In the genomic region with DNA sequence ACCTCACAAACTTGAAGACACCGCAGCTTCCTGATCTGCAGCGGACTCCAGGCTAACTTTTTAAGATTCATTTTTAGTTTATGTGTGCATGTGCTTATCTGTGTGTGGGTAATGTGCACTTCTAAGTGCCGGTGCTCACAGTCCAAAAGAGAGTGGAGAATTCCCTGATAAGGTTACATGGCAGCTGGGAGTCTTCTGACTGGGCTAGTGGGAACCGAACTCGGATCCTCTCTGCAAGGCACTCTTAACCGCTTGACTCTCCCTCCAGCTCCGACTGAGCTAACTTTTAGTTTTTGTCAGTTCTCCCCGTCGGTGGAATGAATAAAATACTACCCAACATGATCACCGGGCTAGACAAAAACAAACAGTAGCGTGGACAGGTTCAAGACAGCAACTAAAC, we compare ENCODE assay signal across 8 mouse cellular contexts. TPM values are rescaled to one million over a fixed set of nuclear protein-coding genes. Genes with fewer than 3 reads are reported as not detected.
DNase-seq lines count a peak whose midpoint lies in the region; ATAC-seq and TF ChIP-seq lines count a peak whose summit lies in the region.

No protein-coding gene starts in this region.

- peak overlapping the region; percentile 93 for H3K27ac ChIP-seq in heart, embryonic 10.5 days
- H3K27ac ChIP-seq in ES-Bruce4 (ENCODE audit: insufficient read depth, low read length): peak overlapping the region; percentile 33
- H3K27ac ChIP-seq in forebrain, embryonic 11.5 days (ENCODE audit: low read depth, low read length): no peak overlapping the region
- H3K27ac ChIP-seq in limb, embryonic 11.5 days (replicated peaks; ENCODE audit: low read depth, low read length): no peak overlapping the region; the same call in 1 of the 2 replicates
- H3K27ac ChIP-seq in neural tube, embryonic 12.5 days: no peak overlapping the region

- peak overlapping the region; percentile 92 for H3K4me3 ChIP-seq in heart, embryonic 10.5 days
- H3K4me3 ChIP-seq in ES-Bruce4 (ENCODE audit: low read depth, low read length): peak overlapping the region; percentile 100
- H3K4me3 ChIP-seq in forebrain, embryonic 11.5 days (ENCODE audit: low read depth, low read length): peak overlapping the region; percentile 77
- peak overlapping the region; percentile 92 for H3K4me3 ChIP-seq in limb, embryonic 11.5 days (ENCODE audit: low read depth, low read length)
- peak overlapping the region; percentile 87 for H3K4me3 ChIP-seq in neural tube, embryonic 12.5 days

- WGBS in heart, embryonic 10.5 days: 7% methylated on average over 11 of the region's 11 CpGs
- WGBS in forebrain, embryonic 11.5 days: 12% methylated on average over 11 of the region's 11 CpGs
- WGBS in limb, embryonic 11.5 days: 10% methylated on average over 11 of the region's 11 CpGs
- WGBS in neural tube, embryonic 12.5 days: 11% methylated on average over 11 of the region's 11 CpGs

- intact Hi-C loops in heart, postnatal 25 days (cut with DNase I): loop anchor here (2.0 to 10.0 kb wide), 2 partner anchors 61 to 1359 kb away; partner anchors contain the start of genes Creb1 and Ino80d
- intact Hi-C loops in left cerebral cortex, postnatal 25 days (cut with DNase I): loop anchor here (5.0 kb wide), 1 partner anchor 271 kb away; the partner anchor contains the start of gene Adam23

- TF ChIP-seq POLR2A in ES-Bruce4 (IDR thresholded peaks at IDR 0.05; ENCODE audit: insufficient read depth, low read length): no peak

- peak overlapping the region; percentile 99 for H3K9ac ChIP-seq in ES-Bruce4 (ENCODE audit: low read depth, poor library complexity, severe bottlenecking)
- H3K9ac ChIP-seq in forebrain, embryonic 11.5 days (ENCODE audit: low read length): peak overlapping the region; percentile 86
- peak overlapping the region; percentile 73 for H3K9ac ChIP-seq in limb, embryonic 11.5 days (ENCODE audit: low read length)
- H3K9ac ChIP-seq in neural tube, embryonic 12.5 days: peak overlapping the region; percentile 95

- H3K9me3 ChIP-seq in heart, embryonic 10.5 days: no peaks in the 10 kb centered on the region
- H3K9me3 ChIP-seq in ES-Bruce4 (replicated peaks; ENCODE audit: control insufficient read depth, insufficient read depth, low read length, poor library complexity, severe bottlenecking): no peaks in the 10 kb centered on the region
- no peaks in the 10 kb centered on the region for H3K9me3 ChIP-seq in forebrain, embryonic 11.5 days (ENCODE audit: control insufficient read depth, low read length)
- no peaks in the 10 kb centered on the region for H3K9me3 ChIP-seq in limb, embryonic 11.5 days (ENCODE audit: control insufficient read depth, low read length)
- no peaks in the 10 kb centered on the region for H3K9me3 ChIP-seq in neural tube, embryonic 12.5 days

- TF ChIP-seq CTCF in ES-Bruce4 (IDR thresholded peaks at IDR 0.05; ENCODE audit: low read depth, low read length): no peak

- peaks cover 45% of the 10 kb centered on the region for H3K36me3 ChIP-seq in heart, embryonic 10.5 days
- peaks cover 47% of the 10 kb centered on the region for H3K36me3 ChIP-seq in ES-Bruce4 (ENCODE audit: control insufficient read depth, insufficient read depth, low read length, poor library complexity, severe bottlenecking)
- H3K36me3 ChIP-seq in forebrain, embryonic 11.5 days (ENCODE audit: control insufficient read depth, insufficient read depth, low read length): peaks cover 3% of the 10 kb centered on the region; the same call in 1 of the 2 replicates
- peaks cover 4% of the 10 kb centered on the region; the same call in 1 of the 2 replicates for H3K36me3 ChIP-seq in limb, embryonic 11.5 days (ENCODE audit: control insufficient read depth, insufficient read depth, low read length)
- H3K36me3 ChIP-seq in neural tube, embryonic 12.5 days: peaks cover 29% of the 10 kb centered on the region

- peak overlapping the region; percentile 89 for H3K4me2 ChIP-seq in forebrain, embryonic 11.5 days (ENCODE audit: low read depth, low read length, severe bottlenecking)
- H3K4me2 ChIP-seq in limb, embryonic 11.5 days (ENCODE audit: low read depth, severe bottlenecking): peak overlapping the region; percentile 77
- H3K4me2 ChIP-seq in neural tube, embryonic 12.5 days (replicated peaks): peak overlapping the region; percentile 80

- no peak for TF ChIP-seq EP300 in ES-Bruce4 (IDR thresholded peaks at IDR 0.05; ENCODE audit: insufficient read depth, low read depth, low read length)

- H3K4me1 ChIP-seq in heart, embryonic 10.5 days: peaks cover 19% of the 10 kb centered on the region
- no peaks in the 10 kb centered on the region for H3K4me1 ChIP-seq in ES-Bruce4 (ENCODE audit: control insufficient read depth, insufficient read depth, low read length)
- peaks cover 14% of the 10 kb centered on the region for H3K4me1 ChIP-seq in forebrain, embryonic 11.5 days (replicated peaks; ENCODE audit: control insufficient read depth, insufficient read depth, low read length)
- peaks cover 11% of the 10 kb centered on the region for H3K4me1 ChIP-seq in limb, embryonic 11.5 days (ENCODE audit: control insufficient read depth, insufficient read depth, low read length)
- peaks cover 25% of the 10 kb centered on the region for H3K4me1 ChIP-seq in neural tube, embryonic 12.5 days

- no peaks in the 10 kb centered on the region for H3K27me3 ChIP-seq in heart, embryonic 10.5 days (ENCODE audit: insufficient read depth, poor library complexity, severe bottlenecking)
- H3K27me3 ChIP-seq in ES-Bruce4 (ENCODE audit: control insufficient read depth, insufficient read depth, low read length, poor library complexity, severe bottlenecking): no peaks in the 10 kb centered on the region
- H3K27me3 ChIP-seq in forebrain, embryonic 11.5 days (ENCODE audit: control insufficient read depth, insufficient read depth, low read length): no peaks in the 10 kb centered on the region
- no peaks in the 10 kb centered on the region for H3K27me3 ChIP-seq in limb, embryonic 11.5 days (ENCODE audit: control insufficient read depth, insufficient read depth, low read length)
- no peaks in the 10 kb centered on the region for H3K27me3 ChIP-seq in neural tube, embryonic 12.5 days (replicated peaks)

- ATAC-seq in forebrain, embryonic 11.5 days (replicated peaks; ENCODE audit: low FRiP score): no peak
- no peak for ATAC-seq in limb, embryonic 11.5 days (ENCODE audit: insufficient number of reproducible peaks, low FRiP score, low TSS enrichment, low read depth)
- no peak for ATAC-seq in neural tube, embryonic 12.5 days (ENCODE audit: low FRiP score, low read depth)

- DNase-seq in heart, embryonic 10.5 days (ENCODE audit: low spot score): no peak
- DNase-seq in heart, postnatal 25 days (ENCODE audit: low spot score): no peak
- DNase-seq in forebrain, embryonic 11.5 days (ENCODE audit: low spot score): no peak
- DNase-seq in limb, embryonic 11.5 days (ENCODE audit: low spot score): no peak
- no peak for DNase-seq in ovary, postnatal 36 days (ENCODE audit: low spot score)
- no peak for DNase-seq in left cerebral cortex, postnatal 25 days (ENCODE audit: low spot score in 2 of 2)

RNA-seq across cellular contexts. Expression of gene Eef1b2, which starts 0.8 kb away (rescaled TPM):
- 410 and 531 TPM in 2 replicates for polyA plus RNA-seq in heart, embryonic 10.5 days (2016; fragmentation: Nextera tagmentation; extraction: Ambion mirVana)
- 100 to 1,000 TPM; 356 to 385 TPM for total RNA-seq in heart, postnatal 25 days (2021)
- 2,024 and 2,095 TPM in 2 replicates for polyA plus RNA-seq in ES-Bruce4 (2011; ENCODE audit: insufficient read depth, insufficient read length, low read depth, missing spikeins)
- polyA plus RNA-seq in forebrain, embryonic 11.5 days (2014; fragmentation: Nextera tagmentation; extraction: Ambion mirVana): 502 and 538 TPM in 2 replicates
- polyA plus RNA-seq in limb, embryonic 11.5 days (2014; fragmentation: Nextera tagmentation; extraction: Ambion mirVana): 652 and 703 TPM in 2 replicates
- polyA plus RNA-seq in neural tube, embryonic 12.5 days (2016; fragmentation: Nextera tagmentation; extraction: Ambion mirVana): 397 and 398 TPM in 2 replicates
- 100 to 1,000 TPM; 333 TPM for total RNA-seq in left cerebral cortex, postnatal 25 days (2021)

RNA-seq across cellular contexts. Expression of gene Ndufs1, which starts 0.8 kb away (rescaled TPM):
- polyA plus RNA-seq in heart, embryonic 10.5 days (2016; fragmentation: Nextera tagmentation; extraction: Ambion mirVana): 223 and 344 TPM in 2 replicates
- total RNA-seq in heart, postnatal 25 days (2021): 100 to 1,000 TPM; 830 to 856 TPM
- polyA plus RNA-seq in ES-Bruce4 (2011; ENCODE audit: insufficient read depth, insufficient read length, low read depth, missing spikeins): 106 and 110 TPM in 2 replicates
- polyA plus RNA-seq in forebrain, embryonic 11.5 days (2014; fragmentation: Nextera tagmentation; extraction: Ambion mirVana): 136 and 137 TPM in 2 replicates
- polyA plus RNA-seq in limb, embryonic 11.5 days (2014; fragmentation: Nextera tagmentation; extraction: Ambion mirVana): 148 and 154 TPM in 2 replicates
- polyA plus RNA-seq in neural tube, embryonic 12.5 days (2016; fragmentation: Nextera tagmentation; extraction: Ambion mirVana): 134 and 147 TPM in 2 replicates
- total RNA-seq in left cerebral cortex, postnatal 25 days (2021): 100 to 1,000 TPM; 150 to 152 TPM

RNA-seq across cellular contexts. Expression of gene Gpr1, which starts 38.5 kb away (rescaled TPM):
- polyA plus RNA-seq in heart, embryonic 10.5 days (2016; fragmentation: Nextera tagmentation; extraction: Ambion mirVana): 0.15 and 0.34 TPM in 2 replicates
- total RNA-seq in heart, postnatal 25 days (2021): under 1 TPM; 0.31 to 0.49 TPM
- polyA plus RNA-seq in ES-Bruce4 (2011; ENCODE audit: insufficient read depth, insufficient read length, low read depth, missing spikeins): 0.35 and 0.61 TPM in 2 replicates
- 0.35 TPM in 1 of 2 replicates, not detected in the other for polyA plus RNA-seq in forebrain, embryonic 11.5 days (2014; fragmentation: Nextera tagmentation; extraction: Ambion mirVana)
- polyA plus RNA-seq in limb, embryonic 11.5 days (2014; fragmentation: Nextera tagmentation; extraction: Ambion mirVana): 0.09 TPM in 1 of 2 replicates, not detected in the other
- 0.35 and 0.42 TPM in 2 replicates for polyA plus RNA-seq in neural tube, embryonic 12.5 days (2016; fragmentation: Nextera tagmentation; extraction: Ambion mirVana)
- under 1 TPM; 0.32 to 0.78 TPM for total RNA-seq in left cerebral cortex, postnatal 25 days (2021)

Comparison
In these comparisons a context has a peak if more than half of its experiments do, and no peak if none do; other contexts are left out.
1. H3K27ac ChIP-seq: peak in heart, embryonic 10.5 days (single experiment) and ES-Bruce4 (single experiment); none in forebrain, embryonic 11.5 days (single experiment), limb, embryonic 11.5 days (single experiment) and neural tube, embryonic 12.5 days (single experiment).
2. Peak in every context shown above with its lines, with median percentiles within 50 percentile points of each other: H3K4me3 ChIP-seq, H3K9ac ChIP-seq and H3K4me2 ChIP-seq.